Mouse (Mus musculus): Measurements from ENCODE around the gene Olfr1135.

The Olfr1135 gene

GRCm38 (mm10) chr2:87673564-87673963 is at the start of gene Olfr1135:
Gene Olfr1135, minus strand, starts transcription at chr2:87673664.
- DNase-seq (ENCODE audit: low spot score) = no peak

- DNase-seq (ENCODE audit: low spot score) = no peak
Measured at GRCm38 (mm10) chr2:87713079-87713478, 39.6 kb upstream of the Olfr1135 start, which contains the start of gene Olfr1137. Gene Olfr1137, minus strand, starts transcription at chr2:87713179.

GRCm38 (mm10) chr2:87693847-87694246 is 20.4 kb upstream of the Olfr1135 start, which contains the start of gene Olfr1136:
Gene Olfr1136, minus strand, starts transcription at chr2:87693947.
- DNase-seq (ENCODE audit: low spot score) = no peak

GRCm38 (mm10) chr2:87658360-87658759 is 15.1 kb downstream of the Olfr1135 start, which contains the start of gene Olfr1134:
Gene Olfr1134, minus strand, starts transcription at chr2:87658460.
- DNase-seq (ENCODE audit: low spot score) = no peak

GRCm38 (mm10) chr2:87647274-87647673 is 26.2 kb downstream of the Olfr1135 start, which contains the start of gene Olfr1133:
Gene Olfr1133, minus strand, starts transcription at chr2:87647374.
- no peak for DNase-seq (ENCODE audit: low spot score)

GRCm38 (mm10) chr2:87642441-87642840 is 31.0 kb downstream of the Olfr1135 start:
- DNase-seq (ENCODE audit: low spot score) = no peak

GRCm38 (mm10) chr2:87637435-87637834 is 36.0 kb downstream of the Olfr1135 start, which contains the start of gene Olfr1132:
Gene Olfr1132, minus strand, starts transcription at chr2:87637535.
- no peak for DNase-seq (ENCODE audit: low spot score)

GRCm38 (mm10) chr2:87626804-87627203 is 46.7 kb downstream of the Olfr1135 start, which contains the start of gene Olfr1131:
Gene Olfr1131, plus strand, starts transcription at chr2:87627104.
- DNase-seq (ENCODE audit: low spot score) = no peak

Measured in layer of hippocampus, adult 11-12 months (tissue).